Mouse (Mus musculus) limb, embryonic 15.5 days (tissue): ENCODE measurements at regions not wholly inside any gene's neighbourhood (a gene's known extent, or its start where the extent isn't known, plus 50 kb on each side); places are given as distances from the start of the nearest gene placed in this dataset.
A peak's percentile ranks its signal among the peaks of the same experiment; 100 is the strongest.

Experiments used
- ATAC-seq: fragments of 200-750 bp; cut with Nextera tagmentation; 2 replicates; pipeline ENCODE4 v1.8.0; 2017; ENCODE audit warnings: low read depth, moderate TSS enrichment; ENCODE audit not compliant: insufficient number of reproducible peaks, low FRiP score, low TSS enrichment
- H3K27ac ChIP-seq: fragments of 300-500 bp; sonication (generic); 2 replicates; pipeline ENCODE4 v1.5.1; 2015; ENCODE audit warnings: moderate library complexity, mild to moderate bottlenecking, inconsistent platforms
- H3K27me3 ChIP-seq: fragments of 300-500 bp; sonication (generic); 2 replicates; pipeline ENCODE4 v1.6.1; 2015; ENCODE audit warnings: inconsistent platforms
- H3K36me3 ChIP-seq: fragments of 300-500 bp; sonication (generic); 2 replicates; pipeline ENCODE4 v1.6.1; 2015; ENCODE audit warnings: inconsistent platforms
- H3K4me1 ChIP-seq: fragments of 300-500 bp; sonication (generic); 2 replicates; pipeline ENCODE4 v1.6.1; 2015; ENCODE audit warnings: inconsistent platforms
- H3K4me2 ChIP-seq: fragments of 300-500 bp; sonication (generic); 2 replicates; pipeline ENCODE4 v1.6.1; 2015; ENCODE audit warnings: mild to moderate bottlenecking, inconsistent platforms
- H3K4me3 ChIP-seq: fragments of 300-500 bp; sonication (generic); 2 replicates; pipeline ENCODE4 v1.5.1; 2015; ENCODE audit warnings: mild to moderate bottlenecking, inconsistent platforms
- H3K9ac ChIP-seq: fragments of 300-500 bp; sonication (generic); 2 replicates; pipeline ENCODE4 v1.6.1; 2015; ENCODE audit warnings: inconsistent platforms
- H3K9me3 ChIP-seq: fragments of 300-500 bp; sonication (generic); 2 replicates; pipeline ENCODE4 v1.6.1; 2016; ENCODE audit warnings: inconsistent platforms
- WGBS: fragments of 180-500 bp; shearing (Covaris S2); methylation state at CpG from one replicate; pipeline ENCODE4 v1.1.7; 2015; 5-methylcytosine and 5-hydroxymethylcytosine counted together

DNA sequence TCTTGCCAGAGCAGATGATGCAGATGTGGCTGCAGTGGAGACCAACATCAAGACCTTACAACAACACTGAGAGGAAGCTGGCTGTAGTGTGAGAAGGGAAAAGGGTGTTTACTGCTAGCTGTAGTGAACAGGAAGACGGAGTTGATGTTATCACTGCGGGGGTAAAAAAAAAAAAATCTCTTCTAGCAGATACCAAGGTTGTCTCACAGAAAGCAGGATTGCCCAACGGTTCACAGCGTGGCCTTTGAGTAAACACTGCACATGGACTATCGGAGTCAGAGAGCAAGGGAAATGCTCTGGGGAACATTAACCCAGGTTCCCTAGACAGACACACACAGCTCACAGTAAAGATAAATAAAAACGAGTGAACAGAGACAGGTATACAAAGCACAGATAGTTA lies 192.8 kb downstream of the Ly86 start:
- Histone ChIP-seq H3K27me3 (no peaks in the 10 kb centered on the region), H3K4me2 (no peak overlapping the region), H3K9ac (no peak overlapping the region), H3K4me1 (peaks cover 12% of the 10 kb centered on the region), H3K27ac (no peak overlapping the region), H3K36me3 (no peaks in the 10 kb centered on the region), H3K9me3 (no peaks in the 10 kb centered on the region), H3K4me3 (no peak overlapping the region)
- 70% methylated on average over 6 of the region's 6 CpGs for WGBS
- no peak for ATAC-seq

DNA sequence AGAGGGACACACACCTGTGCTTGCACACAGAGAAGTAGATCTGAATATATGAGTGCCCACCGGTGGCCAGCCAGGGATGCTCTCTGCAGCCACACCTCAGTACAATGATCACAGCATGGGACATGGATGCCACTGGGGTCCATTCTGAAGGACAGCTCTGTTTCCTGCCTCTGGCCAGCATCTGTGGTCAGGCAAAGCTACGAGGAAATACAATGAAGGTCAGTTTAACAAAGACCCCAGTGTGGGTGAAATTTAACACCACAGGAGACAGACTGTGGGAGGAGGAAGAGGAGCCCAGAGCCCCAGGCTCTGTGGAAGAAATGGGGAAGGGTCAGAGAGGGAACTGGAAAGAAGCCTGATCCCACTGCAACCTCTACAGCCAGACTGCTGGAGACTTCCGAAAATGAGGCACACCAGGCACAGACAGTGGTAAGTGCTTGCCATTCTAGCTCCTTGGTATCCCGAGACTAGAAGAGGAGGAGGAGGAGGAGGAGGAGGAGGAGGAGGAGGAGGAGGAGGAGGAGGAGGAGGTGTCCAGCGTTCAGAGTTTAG lies 196.0 kb downstream of the Ly86 start:
- H3K9me3 ChIP-seq = no peaks in the 10 kb centered on the region
- WGBS = 31% methylated on average over 4 of the region's 5 CpGs
- ATAC-seq = no peak
- no peaks in the 10 kb centered on the region for H3K36me3 ChIP-seq
- no peaks in the 10 kb centered on the region for H3K27me3 ChIP-seq
- no peak overlapping the region for H3K27ac ChIP-seq
- no peak overlapping the region for H3K9ac ChIP-seq
- H3K4me1 ChIP-seq = peaks cover 10% of the 10 kb centered on the region
- no peak overlapping the region for H3K4me2 ChIP-seq
- no peak overlapping the region for H3K4me3 ChIP-seq

DNA sequence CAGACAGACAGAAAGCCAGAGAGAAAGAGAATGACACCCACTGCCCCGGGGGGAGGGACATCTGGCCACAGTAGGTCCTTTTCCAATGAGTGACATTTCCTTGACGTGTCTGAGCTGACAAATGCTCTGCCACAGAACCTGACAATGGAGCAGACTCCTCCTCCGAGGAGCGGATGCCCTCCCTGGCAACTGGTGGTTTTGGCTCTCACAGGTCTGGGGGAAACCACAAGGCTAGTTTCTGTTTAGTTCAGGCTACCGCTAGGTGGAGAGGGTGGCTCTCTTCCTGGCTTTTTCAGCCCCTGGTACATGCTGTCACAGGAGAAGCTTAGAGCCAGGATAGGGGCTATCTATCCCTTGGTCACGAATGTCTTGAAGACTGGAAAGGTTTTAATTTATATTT lies 196.7 kb downstream of the Ly86 start:
- H3K4me1 ChIP-seq = peaks cover 10% of the 10 kb centered on the region
- no peaks in the 10 kb centered on the region for H3K9me3 ChIP-seq
- no peaks in the 10 kb centered on the region for H3K36me3 ChIP-seq
- H3K27me3 ChIP-seq = no peaks in the 10 kb centered on the region
- no peak overlapping the region for H3K27ac ChIP-seq
- no peak overlapping the region for H3K9ac ChIP-seq
- H3K4me2 ChIP-seq = peak overlapping the region; percentile 24; the same call in 1 of the 2 replicates
- WGBS = 9% methylated on average over 6 of the region's 6 CpGs
- ATAC-seq = no peak
- no peak overlapping the region for H3K4me3 ChIP-seq

DNA sequence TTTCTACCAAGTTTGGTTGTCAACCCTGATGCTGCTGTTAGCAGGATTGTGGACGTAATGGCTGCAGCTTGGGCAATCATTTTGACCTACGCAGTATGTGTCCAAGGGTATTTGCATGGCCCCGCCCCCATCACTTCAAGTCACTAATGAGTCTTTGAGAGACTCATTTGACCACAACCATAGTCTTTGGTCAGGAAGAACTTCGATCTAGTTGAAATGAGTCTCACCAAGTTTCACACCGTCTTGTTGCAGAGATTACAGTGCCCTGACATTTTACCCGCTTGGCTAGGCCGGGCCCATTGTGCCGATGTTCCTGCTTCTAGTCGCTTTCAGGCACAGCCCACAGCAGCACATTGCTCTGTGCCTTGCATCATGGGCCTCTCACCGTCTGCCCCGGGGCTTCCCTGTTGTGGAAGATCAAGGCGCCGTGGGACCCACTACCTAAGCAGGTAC lies 197.8 kb downstream of the Ly86 start:
- no peaks in the 10 kb centered on the region for H3K27me3 ChIP-seq
- no peak overlapping the region for H3K27ac ChIP-seq
- no peak overlapping the region for H3K4me2 ChIP-seq
- no peak for ATAC-seq
- H3K36me3 ChIP-seq = no peaks in the 10 kb centered on the region
- no peaks in the 10 kb centered on the region for H3K9me3 ChIP-seq
- peaks cover 10% of the 10 kb centered on the region for H3K4me1 ChIP-seq
- WGBS = 84% methylated on average over 13 of the region's 13 CpGs
- no peak overlapping the region for H3K9ac ChIP-seq
- no peak overlapping the region for H3K4me3 ChIP-seq

DNA sequence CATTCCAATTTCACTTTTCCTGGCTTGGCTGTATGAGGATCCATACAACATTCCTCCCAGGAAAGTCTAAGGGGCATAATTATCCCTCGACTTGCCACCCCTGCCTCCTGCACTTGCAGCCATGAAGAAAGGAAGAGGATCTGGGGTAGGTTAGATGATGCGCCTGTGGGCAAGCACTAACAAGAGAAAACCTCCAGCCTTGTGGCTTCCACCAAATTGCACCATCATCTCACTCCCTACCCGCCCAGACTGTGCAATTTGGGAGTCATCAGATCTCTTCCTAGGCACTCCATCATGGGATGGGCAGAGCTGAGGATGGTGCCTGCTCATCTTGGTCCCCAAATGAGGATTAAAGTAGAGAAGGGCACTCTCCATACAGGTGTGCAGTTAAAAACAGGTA lies 198.8 kb downstream of the Ly86 start:
- Histone ChIP-seq H3K4me3 (no peak overlapping the region), H3K9me3 (no peaks in the 10 kb centered on the region), H3K9ac (no peak overlapping the region), H3K36me3 (no peaks in the 10 kb centered on the region), H3K4me1 (peaks cover 12% of the 10 kb centered on the region), H3K27ac (no peak overlapping the region), H3K4me2 (no peak overlapping the region), H3K27me3 (no peaks in the 10 kb centered on the region)
- 62% methylated on average over 3 of the region's 3 CpGs for WGBS
- ATAC-seq = no peak

DNA sequence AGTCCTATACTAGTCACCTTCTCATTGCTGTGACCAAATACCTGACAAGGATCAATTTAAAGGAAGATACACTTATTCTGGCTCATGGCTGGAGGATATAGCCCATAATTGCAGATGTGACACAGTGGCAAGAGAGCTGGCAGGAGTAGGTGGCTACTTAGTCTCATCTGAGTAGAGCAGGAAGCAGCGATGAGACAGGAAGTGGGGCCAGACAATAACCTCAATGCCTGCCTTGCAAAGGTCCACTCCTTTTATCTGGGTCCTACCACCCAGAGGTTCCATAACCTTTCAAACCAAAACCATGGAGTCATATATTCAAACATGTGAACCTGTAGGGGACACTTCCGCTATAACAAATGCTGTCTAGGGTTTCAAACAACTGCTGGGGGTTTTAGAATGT lies 199.7 kb downstream of the Ly86 start:
- peaks cover 12% of the 10 kb centered on the region for H3K4me1 ChIP-seq
- H3K27me3 ChIP-seq = no peaks in the 10 kb centered on the region
- WGBS = 89% methylated on average over 2 of the region's 2 CpGs
- H3K4me3 ChIP-seq = no peak overlapping the region
- H3K27ac ChIP-seq = no peak overlapping the region
- no peak for ATAC-seq
- no peak overlapping the region for H3K9ac ChIP-seq
- no peak overlapping the region for H3K4me2 ChIP-seq
- no peaks in the 10 kb centered on the region for H3K9me3 ChIP-seq
- H3K36me3 ChIP-seq = no peaks in the 10 kb centered on the region

DNA sequence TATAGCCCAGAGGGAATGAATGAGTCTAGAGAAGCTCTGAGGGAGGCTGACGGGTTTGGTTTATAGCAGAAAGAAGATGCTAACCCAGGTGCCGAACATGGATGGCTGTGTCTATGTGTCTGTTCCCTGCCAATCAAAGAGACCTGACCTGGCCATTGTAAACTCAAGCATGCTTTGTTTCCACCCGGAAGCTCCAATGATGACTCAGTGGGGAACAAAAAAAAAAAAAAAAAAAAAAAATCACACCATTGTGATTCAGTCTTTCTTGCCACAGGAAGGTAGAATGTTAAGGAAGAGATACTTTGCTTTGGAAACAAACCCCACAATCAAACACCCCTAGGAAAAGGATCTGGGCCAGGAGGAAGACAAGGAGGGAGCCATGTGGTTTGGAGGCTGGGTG lies 201.5 kb downstream of the Ly86 start:
- H3K4me1 ChIP-seq = peaks cover 9% of the 10 kb centered on the region
- H3K27me3 ChIP-seq = no peaks in the 10 kb centered on the region
- no peak overlapping the region for H3K4me2 ChIP-seq
- no peaks in the 10 kb centered on the region for H3K9me3 ChIP-seq
- H3K9ac ChIP-seq = no peak overlapping the region
- H3K27ac ChIP-seq = no peak overlapping the region
- ATAC-seq = no peak
- no peaks in the 10 kb centered on the region for H3K36me3 ChIP-seq
- no peak overlapping the region for H3K4me3 ChIP-seq
- 73% methylated on average over 3 of the region's 3 CpGs for WGBS

DNA sequence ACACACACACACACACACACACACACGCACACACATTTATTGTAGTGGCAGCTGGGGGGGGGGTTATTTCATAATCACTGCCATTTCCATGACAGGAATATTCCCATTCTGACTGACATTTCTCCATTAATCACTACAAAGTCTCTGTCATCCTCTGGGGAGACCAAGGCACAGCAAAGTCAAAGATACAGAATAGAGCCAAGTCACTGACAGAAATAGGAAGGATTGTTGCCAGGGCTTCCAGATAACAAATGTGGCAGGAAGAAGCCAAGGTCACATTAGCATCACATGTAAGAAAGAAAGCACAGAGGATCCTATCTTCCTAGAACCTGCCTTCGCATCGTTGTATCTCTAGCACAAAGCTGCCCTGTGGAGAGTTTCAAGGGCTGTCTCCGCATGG lies 205.6 kb downstream of the Ly86 start:
- 81% methylated on average over 4 of the region's 4 CpGs for WGBS

DNA sequence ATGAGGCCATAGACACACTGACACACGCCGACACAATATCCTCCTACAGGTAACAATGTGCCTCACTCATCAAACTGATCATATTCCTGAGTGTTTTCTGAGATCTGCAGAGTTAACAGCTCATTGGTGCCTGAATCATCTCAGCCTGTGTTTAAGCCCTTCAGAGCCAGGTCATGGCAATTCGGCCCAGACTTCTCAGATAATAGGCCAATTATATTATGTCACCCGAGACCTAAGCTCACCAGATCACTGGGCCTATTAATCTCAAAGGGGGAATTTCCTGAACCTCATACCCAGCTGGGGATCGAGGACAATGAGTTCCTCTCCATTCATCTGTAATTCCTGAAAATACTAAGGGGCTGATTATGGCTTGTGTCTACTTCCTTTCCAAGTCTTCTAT lies 208.4 kb downstream of the Ly86 start:
- Histone ChIP-seq H3K36me3 (no peaks in the 10 kb centered on the region), H3K4me3 (no peak overlapping the region), H3K9ac (no peak overlapping the region), H3K27ac (no peak overlapping the region), H3K4me1 (peaks cover 4% of the 10 kb centered on the region), H3K27me3 (no peaks in the 10 kb centered on the region), H3K4me2 (no peak overlapping the region), H3K9me3 (no peaks in the 10 kb centered on the region)
- ATAC-seq = no peak
- 51% methylated on average over 5 of the region's 5 CpGs for WGBS

More for the DNA sequence above, 205.6 kb downstream of the Ly86 start:
- no peak for ATAC-seq
- Histone ChIP-seq H3K27ac (no peak overlapping the region), H3K4me3 (no peak overlapping the region), H3K4me1 (0 out of 2 replicates have a peak, but pooled peaks cover 3% of the 10 kb centered on the region), H3K9me3 (no peaks in the 10 kb centered on the region), H3K27me3 (no peaks in the 10 kb centered on the region), H3K4me2 (no peak overlapping the region), H3K9ac (no peak overlapping the region), H3K36me3 (no peaks in the 10 kb centered on the region)

DNA sequence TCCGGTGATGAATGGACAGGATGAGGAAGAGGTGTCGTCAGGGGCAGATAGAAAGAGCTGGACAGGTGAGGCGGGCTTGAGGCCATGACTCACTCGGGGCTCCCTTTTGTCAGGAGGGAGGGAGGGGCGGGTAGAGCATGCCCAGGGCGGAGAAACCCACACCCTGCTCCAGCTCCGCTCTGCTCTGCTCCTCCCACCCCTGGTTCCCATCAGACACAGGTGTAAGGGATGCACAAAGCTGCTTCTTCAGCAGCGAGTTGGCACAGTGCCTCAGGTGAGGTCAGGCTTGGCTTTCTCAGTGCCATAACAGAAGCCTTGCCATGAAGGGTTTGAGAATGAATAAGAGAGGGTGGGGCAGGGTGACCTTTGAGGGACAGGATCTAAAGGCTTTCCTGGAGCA lies 212.2 kb downstream of the Ly86 start:
- Histone ChIP-seq H3K9ac (no peak overlapping the region), H3K4me3 (no peak overlapping the region), H3K36me3 (no peaks in the 10 kb centered on the region), H3K27ac (no peak overlapping the region), H3K9me3 (no peaks in the 10 kb centered on the region), H3K27me3 (no peaks in the 10 kb centered on the region), H3K4me1 (peaks cover 32% of the 10 kb centered on the region), H3K4me2 (no peak overlapping the region)
- ATAC-seq = no peak
- 70% methylated on average over 8 of the region's 8 CpGs for WGBS

DNA sequence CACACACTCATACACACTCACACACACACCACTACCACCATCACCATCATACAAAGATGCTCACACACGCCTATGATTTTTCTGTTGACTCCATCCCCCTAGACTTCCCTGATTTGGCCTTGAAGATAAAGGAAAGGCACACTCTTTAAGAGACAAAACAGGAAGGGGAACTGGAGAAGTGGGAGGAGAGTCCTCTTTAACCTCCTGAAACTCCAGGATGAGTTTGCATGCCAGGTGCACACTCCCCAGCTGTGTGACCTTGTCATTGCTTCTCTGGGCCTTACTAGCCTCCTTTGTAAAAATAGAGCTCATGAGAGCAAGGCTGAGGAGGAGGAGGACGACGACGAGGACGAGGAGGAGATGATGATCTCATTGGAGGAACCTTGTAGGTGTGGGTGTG lies 212.8 kb downstream of the Ly86 start:
- WGBS = 74% methylated on average over 5 of the region's 5 CpGs
- no peak for ATAC-seq

DNA sequence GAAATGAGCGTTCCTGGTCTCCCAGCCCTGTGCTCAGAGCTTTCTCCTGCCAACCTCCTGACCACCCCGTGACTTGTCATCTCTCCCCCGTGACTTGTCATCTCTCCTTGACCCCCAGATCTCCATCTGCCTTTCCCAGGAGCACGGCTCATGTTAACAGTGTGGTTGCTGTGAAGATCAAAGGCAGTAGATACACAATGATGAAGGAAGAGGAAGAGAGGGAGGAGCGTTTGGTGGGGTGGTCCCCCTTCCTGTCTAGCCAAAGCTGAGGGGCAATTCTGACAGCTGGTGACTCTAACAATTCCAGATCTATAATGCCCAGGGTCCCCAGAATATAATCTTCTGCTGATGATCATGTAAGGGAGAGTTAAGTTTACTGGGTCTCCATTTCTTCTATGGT lies 214.0 kb downstream of the Ly86 start:
- Histone ChIP-seq H3K9ac (no peak overlapping the region), H3K9me3 (no peaks in the 10 kb centered on the region), H3K36me3 (no peaks in the 10 kb centered on the region), H3K27me3 (no peaks in the 10 kb centered on the region), H3K27ac (no peak overlapping the region; the same call in 1 of the 2 replicates), H3K4me2 (no peak overlapping the region), H3K4me1 (peaks cover 40% of the 10 kb centered on the region), H3K4me3 (no peak overlapping the region)
- WGBS = 63% methylated on average over 5 of the region's 5 CpGs
- ATAC-seq = no peak

More for the DNA sequence above, 212.8 kb downstream of the Ly86 start:
- Histone ChIP-seq H3K27ac (no peak overlapping the region), H3K9ac (no peak overlapping the region), H3K36me3 (no peaks in the 10 kb centered on the region), H3K4me1 (peaks cover 37% of the 10 kb centered on the region), H3K27me3 (no peaks in the 10 kb centered on the region), H3K4me3 (no peak overlapping the region), H3K9me3 (no peaks in the 10 kb centered on the region), H3K4me2 (no peak overlapping the region)

DNA sequence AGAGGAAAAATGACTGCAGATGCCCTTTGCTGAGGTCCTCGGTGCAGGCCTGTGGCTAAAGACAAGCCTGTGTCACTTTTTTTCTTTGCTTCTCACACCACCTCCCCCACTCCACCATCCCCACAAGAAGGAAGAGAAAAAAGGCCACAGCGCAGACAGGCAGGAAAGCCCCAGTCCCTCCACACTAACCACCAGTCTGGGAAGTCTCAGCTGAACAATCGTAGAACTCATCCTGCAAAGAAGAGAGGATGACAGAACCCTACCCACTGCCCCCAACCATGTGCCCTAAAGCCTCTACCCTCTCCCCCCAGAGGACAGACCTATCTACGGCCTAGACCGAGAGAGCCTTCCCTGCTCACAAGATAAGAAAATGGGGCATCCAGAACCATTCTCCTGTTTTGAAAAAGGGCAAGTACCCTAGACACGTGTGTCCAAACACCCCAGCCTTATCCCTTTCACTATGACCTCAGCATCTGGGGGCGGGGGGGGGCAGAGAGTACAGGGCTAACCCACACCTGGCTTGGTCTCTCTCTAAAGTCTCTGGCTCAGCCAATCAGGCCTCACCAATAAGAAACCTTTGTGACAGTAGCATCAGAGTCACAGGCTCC lies 214.8 kb downstream of the Ly86 start:
- peaks cover 40% of the 10 kb centered on the region for H3K4me1 ChIP-seq
- no peak overlapping the region for H3K4me2 ChIP-seq
- H3K36me3 ChIP-seq = no peaks in the 10 kb centered on the region
- no peaks in the 10 kb centered on the region for H3K27me3 ChIP-seq
- ATAC-seq = no peak
- no peaks in the 10 kb centered on the region for H3K9me3 ChIP-seq
- no peak overlapping the region for H3K4me3 ChIP-seq
- 68% methylated on average over 7 of the region's 7 CpGs for WGBS
- peak overlapping the region; percentile 78 for H3K27ac ChIP-seq
- H3K9ac ChIP-seq = no peak overlapping the region
